Mouse (Mus musculus) kidney, adult 9 months (tissue): ENCODE results near the gene Dmbx1.

Experiments
- DNase-seq: peaks from one replicate; pipeline ENCODE4 v3.0.0; 2022

Gene Dmbx1

GRCm38 (mm10) chr4:115884022-115884421, 55.7 kb downstream of the Dmbx1 start, which contains the start of gene Kncn:
Gene Kncn, plus strand, starts transcription at chr4:115884400.
- no peak for DNase-seq

GRCm38 (mm10) chr4:115882195-115882594, 57.5 kb downstream of the Dmbx1 start:
- no peak for DNase-seq

GRCm38 (mm10) chr4:115881183-115881582, 58.5 kb downstream of the Dmbx1 start:
- no peak for DNase-seq

- DNase-seq = no peak
Measured at GRCm38 (mm10) chr4:115878828-115879227, 60.9 kb downstream of the Dmbx1 start.

GRCm38 (mm10) chr4:115878216-115878678, 61.5 kb downstream of the Dmbx1 start:
- DNase-seq = no peak

GRCm38 (mm10) chr4:115873231-115873630, 66.5 kb downstream of the Dmbx1 start:
- no peak for DNase-seq

GRCm38 (mm10) chr4:115869512-115870210, 70.1 kb downstream of the Dmbx1 start:
- DNase-seq = no peak
